Mouse (Mus musculus) heart, postnatal 0 days (tissue): ENCODE data around the gene Zfp710. TPM values are rescaled to one million over a fixed set of nuclear protein-coding genes. Genes with fewer than 3 reads are reported as not detected.

Experiments used
- ATAC-seq: fragments of 200-750 bp; cut with Nextera tagmentation; 2 replicates; pipeline ENCODE4 v1.8.0; 2017; ENCODE audit warnings: low read depth, moderate number of reproducible peaks, moderate library complexity; ENCODE audit not compliant: insufficient read depth
- DNase-seq: peaks from one replicate; pipeline ENCODE4 v3.0.0-alpha.2; 2016; ENCODE audit warnings: low spot score
- H3K27ac ChIP-seq: fragments of 300-500 bp; sonication (generic); 2 replicates; pipeline ENCODE4 v1.5.1; 2014; ENCODE audit warnings: low read depth, mild to moderate bottlenecking
- H3K27me3 ChIP-seq: fragments of 300-500 bp; sonication (generic); 2 replicates; pipeline ENCODE4 v1.6.1; 2014; ENCODE audit warnings: low read length, mixed read lengths; ENCODE audit not compliant: control insufficient read depth, insufficient read depth
- H3K36me3 ChIP-seq: fragments of 300-500 bp; sonication (generic); replicated peaks from 2 replicates; pipeline ENCODE4 v1.6.1; 2014; ENCODE audit warnings: low read length, mixed read lengths; ENCODE audit not compliant: control insufficient read depth, insufficient read depth
- H3K4me1 ChIP-seq: fragments of 300-500 bp; sonication (generic); 2 replicates; pipeline ENCODE4 v1.6.1; 2014; ENCODE audit warnings: antibody characterized with exemption; ENCODE audit not compliant: control insufficient read depth, insufficient read depth
- H3K4me2 ChIP-seq: fragments of 300-500 bp; sonication (generic); 2 replicates; pipeline ENCODE4 v1.6.1; 2014; ENCODE audit warnings: low read depth, mild to moderate bottlenecking, low read length, moderate library complexity
- H3K4me3 ChIP-seq: fragments of 300-500 bp; sonication (generic); 2 replicates; pipeline ENCODE4 v1.5.1; 2014; ENCODE audit warnings: low read depth, low read length
- H3K9ac ChIP-seq: fragments of 300-500 bp; sonication (generic); replicated peaks from 2 replicates; pipeline ENCODE4 v1.6.1; 2014; ENCODE audit warnings: low read depth, low read length, mixed read lengths
- H3K9me3 ChIP-seq: fragments of 300-500 bp; sonication (generic); replicated peaks from 2 replicates; pipeline ENCODE4 v1.6.1; 2016; ENCODE audit warnings: low read length; ENCODE audit not compliant: control insufficient read depth
- CTCF ChIP-seq: IDR thresholded peaks from 2 replicates; pipeline ENCODE4 v1.5.1; 2016; ENCODE audit warnings: antibody characterized with exemption, control low read depth, low read depth
- EP300 ChIP-seq: IDR thresholded peaks from 2 replicates; pipeline ENCODE4 v1.6.1; 2016; ENCODE audit warnings: antibody characterized with exemption, low read depth
- WGBS: fragments of 180-500 bp; shearing (Covaris S2); extraction: QIAGEN DNeasy Blood & Tissue Kit; methylation state at CpG from one replicate; pipeline ENCODE4 v1.1.7; 2014; 5-methylcytosine and 5-hydroxymethylcytosine counted together
- polyA plus RNA-seq: library from polyadenylated mRNA; unstranded; fragments of >200 nt; fragmentation: Nextera tagmentation; extraction: Ambion mirVana; gene quantifications from 2 replicates; pipeline ENCODE4 v1.2.1, GENCODE M21; 2015
- total RNA-seq: library from RNA; depleted of rRNA; stranded (reverse); fragments of >200 nt; gene quantifications from 2 replicates; pipeline ENCODE4 v1.2.3, GENCODE M21; 2014; ENCODE audit warnings: low replicate concordance

Zfp710 gene
- total and polyA plus RNA-seq, 2 experiments from 2014 or later = 7.5 to 29.7 TPM

DNA sequence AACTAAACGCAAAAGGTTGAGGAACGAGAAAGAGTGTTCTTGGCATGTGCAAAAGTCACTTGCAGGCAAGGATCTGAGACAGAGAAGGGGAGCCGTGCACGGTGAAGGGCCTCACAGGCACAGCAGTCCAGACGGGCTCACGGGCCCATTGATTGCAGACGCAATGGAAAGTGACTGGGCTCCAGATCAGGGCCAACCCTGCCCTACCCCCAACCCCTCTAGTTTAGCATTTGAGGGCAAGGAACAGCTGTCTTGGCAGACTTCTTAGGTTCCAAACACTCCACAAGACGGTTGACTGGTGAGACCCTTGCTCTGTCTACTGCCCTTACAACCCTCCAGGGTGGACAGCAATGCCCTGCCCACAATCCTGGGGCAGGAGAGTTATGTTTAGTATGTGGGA, 48.9 kb downstream of the Zfp710 start:
- no peak for DNase-seq
- no peak for ATAC-seq
- Histone ChIP-seq H3K27me3 (no peaks in the 10 kb centered on the region), H3K4me1 (peaks cover 60% of the 10 kb centered on the region), H3K9ac (no peak overlapping the region), H3K9me3 (no peaks in the 10 kb centered on the region), H3K4me3 (no peak overlapping the region), H3K4me2 (no peak overlapping the region), H3K27ac (no peak overlapping the region), H3K36me3 (no peaks in the 10 kb centered on the region)
- no peak for TF ChIP-seq CTCF
- 88% methylated on average over 8 of the region's 8 CpGs for WGBS

DNA sequence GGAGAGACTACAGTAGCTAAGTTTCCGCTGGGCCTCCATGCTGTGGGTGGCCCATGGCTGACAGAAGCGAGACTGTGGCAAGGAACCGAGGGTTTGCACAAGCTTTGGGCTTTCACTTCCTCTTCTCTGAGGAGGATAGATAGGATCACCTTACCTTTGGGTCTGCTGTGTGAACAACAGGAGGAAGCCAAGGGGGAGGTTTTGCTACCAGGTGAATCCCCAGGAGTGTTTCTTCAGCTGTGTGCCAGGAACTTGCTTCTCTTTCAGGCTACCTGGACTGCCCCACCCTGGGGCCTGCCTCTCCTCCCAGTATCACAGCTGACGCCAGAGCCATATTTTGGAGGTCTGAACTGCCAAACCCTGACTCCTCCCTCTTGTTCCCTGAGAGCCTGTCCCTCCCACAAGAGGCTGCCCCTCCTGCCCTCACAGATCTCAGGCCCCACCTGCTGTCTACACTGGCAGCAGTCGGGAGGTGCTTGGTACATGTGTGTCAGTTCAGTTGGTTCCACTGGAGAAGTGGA, 50.4 kb downstream of the Zfp710 start:
- Histone ChIP-seq H3K4me3 (no peak overlapping the region), H3K27me3 (no peaks in the 10 kb centered on the region), H3K36me3 (no peaks in the 10 kb centered on the region), H3K4me2 (no peak overlapping the region), H3K4me1 (peaks cover 54% of the 10 kb centered on the region), H3K9ac (0 out of 2 replicates have a peak overlapping the region, but pooled peaks have one; percentile 7), H3K9me3 (no peaks in the 10 kb centered on the region), H3K27ac (peak overlapping the region; percentile 61)
- ATAC-seq (peak; percentile 47), DNase-seq (peak; percentile 67)
- no peak for TF ChIP-seq EP300
- peak; percentile 28 for TF ChIP-seq CTCF
- whole genome bisulfite sequencing = 32% methylated on average over 5 of the region's 5 CpGs

GRCm38 (mm10) chr7:80075946-80076583, 51.5 kb downstream of the Zfp710 start:
- H3K9ac ChIP-seq = no peak overlapping the region
- 62% methylated on average over 4 of the region's 4 CpGs for WGBS

GRCm38 (mm10) chr7:80076961-80077716, 52.5 kb downstream of the Zfp710 start:
- WGBS = 72% methylated on average over 6 of the region's 6 CpGs
- no peaks in the 10 kb centered on the region for H3K9me3 ChIP-seq
- H3K4me2 ChIP-seq = no peak overlapping the region
- peak overlapping the region; percentile 50; the same call in 1 of the 2 replicates for H3K27ac ChIP-seq
- no peaks in the 10 kb centered on the region for H3K27me3 ChIP-seq
- H3K36me3 ChIP-seq = peaks cover 11% of the 10 kb centered on the region
- ATAC-seq = no peak
- H3K4me1 ChIP-seq = peaks cover 50% of the 10 kb centered on the region
- no peak overlapping the region for H3K4me3 ChIP-seq
- DNase-seq = no peak
- H3K9ac ChIP-seq = no peak overlapping the region
- no peak for TF ChIP-seq EP300

More at GRCm38 (mm10) chr7:80075946-80076583, 51.5 kb downstream of the Zfp710 start:
- H3K4me1 ChIP-seq = peaks cover 50% of the 10 kb centered on the region
- H3K4me3 ChIP-seq = no peak overlapping the region
- H3K4me2 ChIP-seq = no peak overlapping the region
- DNase-seq = no peak
- H3K27me3 ChIP-seq = no peaks in the 10 kb centered on the region
- no peaks in the 10 kb centered on the region for H3K9me3 ChIP-seq
- H3K27ac ChIP-seq = 0 out of 2 replicates have a peak overlapping the region, but pooled peaks have one; percentile 61
- no peak for ATAC-seq
- H3K36me3 ChIP-seq = peaks cover under 1% of the 10 kb centered on the region; the same call in 1 of the 2 replicates
- TF ChIP-seq CTCF = no peak
- no peak for TF ChIP-seq EP300

DNA sequence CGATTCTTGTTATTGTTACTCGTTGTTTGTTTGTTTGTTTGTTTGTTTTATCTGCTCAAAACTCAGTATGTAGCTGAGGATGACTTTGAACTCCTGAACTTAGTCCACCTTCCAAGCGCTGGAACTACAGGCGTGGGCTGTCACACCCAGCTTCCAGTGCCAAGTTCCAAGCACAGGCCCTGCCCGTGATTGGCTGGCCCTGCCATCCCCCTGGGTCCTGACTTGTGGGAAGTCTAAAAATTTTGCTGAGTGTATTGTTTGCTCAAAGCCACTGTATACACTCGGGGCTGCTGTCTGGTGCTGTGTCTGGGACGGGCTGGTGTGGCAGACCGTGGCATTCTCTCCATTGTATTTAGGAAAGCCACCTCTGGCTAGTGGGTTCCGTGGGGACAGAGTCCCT, 53.2 kb downstream of the Zfp710 start:
- Histone ChIP-seq H3K27me3 (no peaks in the 10 kb centered on the region), H3K9me3 (no peaks in the 10 kb centered on the region), H3K4me3 (no peak overlapping the region), H3K4me1 (peaks cover 50% of the 10 kb centered on the region), H3K9ac (no peak overlapping the region), H3K27ac (peak overlapping the region; percentile 95), H3K36me3 (peaks cover 13% of the 10 kb centered on the region), H3K4me2 (no peak overlapping the region)
- 61% methylated on average over 9 of the region's 9 CpGs for WGBS
- no peak for TF ChIP-seq EP300
- no peak for TF ChIP-seq CTCF
- ATAC-seq = no peak
- no peak for DNase-seq
